Mouse (Mus musculus) neural tube, embryonic 14.5 days (tissue): ENCODE measurements around the gene Cep104. TPM values are rescaled to one million over a fixed set of nuclear protein-coding genes. Genes with fewer than 3 reads are reported as not detected.

Experiments used
- ATAC-seq: fragments of 200-750 bp; cut with Nextera tagmentation; 2 replicates; pipeline ENCODE4 v1.8.0; 2017; ENCODE audit warnings: low read depth, mild to moderate bottlenecking, moderate TSS enrichment, moderate library complexity
- H3K27ac ChIP-seq: fragments of 300-500 bp; sonication (generic); 2 replicates; pipeline ENCODE4 v1.5.1; 2014; ENCODE audit warnings: low read depth, mild to moderate bottlenecking, control low read depth, low read length, moderate library complexity, mixed read lengths
- H3K27me3 ChIP-seq: fragments of 300-500 bp; sonication (generic); 2 replicates; pipeline ENCODE4 v1.6.1; 2014; ENCODE audit warnings: low read length; ENCODE audit not compliant: control insufficient read depth, insufficient read depth
- H3K36me3 ChIP-seq: fragments of 300-500 bp; sonication (generic); 2 replicates; pipeline ENCODE4 v1.6.1; 2014; ENCODE audit warnings: low read length, mixed read lengths; ENCODE audit not compliant: control insufficient read depth, insufficient read depth
- H3K4me1 ChIP-seq: fragments of 300-500 bp; sonication (generic); 2 replicates; pipeline ENCODE4 v1.6.1; 2014; ENCODE audit warnings: low read length; ENCODE audit not compliant: control insufficient read depth, insufficient read depth
- H3K4me2 ChIP-seq: fragments of 300-500 bp; sonication (generic); 2 replicates; pipeline ENCODE4 v1.6.1; 2014; ENCODE audit warnings: mild to moderate bottlenecking, low read depth, low read length, control low read depth
- H3K4me3 ChIP-seq: fragments of 300-500 bp; sonication (generic); 2 replicates; pipeline ENCODE4 v1.5.1; 2014; ENCODE audit warnings: low read depth, low read length, control low read depth, mixed read lengths
- H3K9ac ChIP-seq: fragments of 300-500 bp; sonication (generic); replicated peaks from 2 replicates; pipeline ENCODE4 v1.6.1; 2014; ENCODE audit warnings: low read depth, mild to moderate bottlenecking, control low read depth, low read length, mixed read lengths
- H3K9me3 ChIP-seq: fragments of 300-500 bp; sonication (generic); 2 replicates; pipeline ENCODE4 v1.6.1; 2016; ENCODE audit warnings: low read length; ENCODE audit not compliant: control insufficient read depth
- WGBS: fragments of 180-500 bp; shearing (Covaris S2); extraction: QIAGEN DNeasy Blood & Tissue Kit; methylation state at CpG from one replicate; pipeline ENCODE4 v1.1.7; 2014; 5-methylcytosine and 5-hydroxymethylcytosine counted together
- polyA plus RNA-seq: library from polyadenylated mRNA; unstranded; fragments of >200 nt; fragmentation: Nextera tagmentation; extraction: Ambion mirVana; gene quantifications from 2 replicates; pipeline ENCODE4 v1.2.1, GENCODE M21; 2014

Cep104 gene
- polyA plus RNA-seq, 1 experiment from 2014 or later, result 18.4 TPM

DNA sequence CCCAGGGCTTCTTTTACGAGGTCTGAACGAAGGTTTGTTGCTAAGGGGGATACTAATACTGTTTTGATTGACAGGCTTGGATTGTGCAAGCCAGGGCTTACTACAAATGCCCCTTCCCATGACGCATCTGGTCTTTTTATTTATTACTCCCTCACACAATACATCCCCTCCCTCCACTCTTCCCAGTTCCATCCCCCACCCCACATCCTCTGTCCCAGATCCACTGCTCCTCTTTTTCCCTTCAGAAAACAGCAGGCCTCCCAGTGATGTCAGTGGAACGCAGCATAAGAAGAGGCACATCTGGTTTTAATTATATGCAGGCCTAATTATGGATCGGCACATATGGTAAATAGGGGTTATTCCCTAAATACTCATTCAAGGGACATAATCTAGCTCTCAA lies 23.3 kb upstream of the Cep104 start:
- peak overlapping the region; percentile 49; the same call in 1 of the 2 replicates for H3K27ac ChIP-seq
- WGBS, result 20% methylated on average over 5 of the region's 5 CpGs
- peak; percentile 54; the same call in 1 of the 2 replicates for ATAC-seq

DNA sequence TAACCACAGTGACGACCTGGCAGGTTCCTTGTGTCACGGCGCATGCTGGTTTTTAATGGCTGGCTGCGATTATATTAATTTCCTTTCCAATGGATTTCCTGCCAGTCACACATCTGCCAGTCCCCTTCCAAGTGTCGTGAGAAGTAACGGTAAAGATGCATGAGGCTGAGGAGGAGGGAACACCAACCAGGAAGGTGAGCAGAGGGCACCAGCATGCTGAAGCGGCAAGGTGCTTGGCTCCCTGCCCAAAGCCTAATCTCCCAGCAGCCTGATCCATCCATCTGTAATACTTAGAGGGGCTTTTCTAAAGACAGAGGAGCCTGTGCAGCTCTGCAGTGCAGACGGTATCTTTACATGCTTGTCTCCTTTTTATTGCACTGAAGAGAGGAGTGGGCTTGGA lies 19.3 kb upstream of the Cep104 start:
- Histone ChIP-seq H3K27ac (peak overlapping the region; percentile 22; the same call in 1 of the 2 replicates), H3K9me3 (no peaks in the 10 kb centered on the region)

More for the DNA sequence above, 23.3 kb upstream of the Cep104 start:
- Histone ChIP-seq H3K4me1 (peaks cover 11% of the 10 kb centered on the region; the same call in 1 of the 2 replicates), H3K9ac (no peak overlapping the region), H3K27me3 (no peaks in the 10 kb centered on the region), H3K4me2 (no peak overlapping the region), H3K36me3 (no peaks in the 10 kb centered on the region), H3K4me3 (no peak overlapping the region), H3K9me3 (no peaks in the 10 kb centered on the region)

GRCm38 (mm10) chr4:153956569-153957405 lies 18.2 kb upstream of the Cep104 start, which contains the start of gene A430005L14Rik:
Gene A430005L14Rik, plus strand, starts transcription at chr4:153957237.
- Histone ChIP-seq H3K4me1 (peaks cover 18% of the 10 kb centered on the region), H3K27me3 (no peaks in the 10 kb centered on the region), H3K36me3 (peaks cover 17% of the 10 kb centered on the region), H3K4me3 (peak within 1 kb of the TSS; percentile 69), H3K9me3 (no peaks in the 10 kb centered on the region), H3K27ac (peak within 1 kb of the TSS; percentile 79), H3K9ac (peak within 1 kb of the TSS; percentile 85), H3K4me2 (peak within 1 kb of the TSS; percentile 54)
- peak; percentile 95 for ATAC-seq
- WGBS, result 1% methylated on average over 56 of the region's 67 CpGs

More for the DNA sequence above, 19.3 kb upstream of the Cep104 start:
- Histone ChIP-seq H3K36me3 (peaks cover 12% of the 10 kb centered on the region), H3K4me2 (no peak overlapping the region), H3K4me3 (no peak overlapping the region), H3K4me1 (peaks cover 22% of the 10 kb centered on the region), H3K27me3 (no peaks in the 10 kb centered on the region), H3K9ac (no peak overlapping the region)
- no peak for ATAC-seq
- WGBS, result 71% methylated on average over 8 of the region's 8 CpGs

GRCm38 (mm10) chr4:153957444-153958250 lies 17.3 kb upstream of the Cep104 start:
- under 1% methylated on average over 33 of the region's 37 CpGs for WGBS
- peak overlapping the region; percentile 85 for H3K9ac ChIP-seq
- peak overlapping the region; percentile 69 for H3K4me3 ChIP-seq
- peaks cover 21% of the 10 kb centered on the region for H3K36me3 ChIP-seq
- no peaks in the 10 kb centered on the region for H3K27me3 ChIP-seq
- peak; percentile 70 for ATAC-seq
- H3K4me2 ChIP-seq, result peak overlapping the region; percentile 54
- no peaks in the 10 kb centered on the region for H3K9me3 ChIP-seq
- H3K27ac ChIP-seq, result peak overlapping the region; percentile 79
- peaks cover 18% of the 10 kb centered on the region for H3K4me1 ChIP-seq

- Histone ChIP-seq H3K36me3 (peaks cover 42% of the 10 kb centered on the region), H3K4me1 (peaks cover 11% of the 10 kb centered on the region), H3K4me2 (no peak overlapping the region), H3K4me3 (no peak overlapping the region), H3K27ac (no peak overlapping the region), H3K27me3 (no peaks in the 10 kb centered on the region), H3K9ac (no peak overlapping the region), H3K9me3 (no peaks in the 10 kb centered on the region)
- no peak for ATAC-seq
- WGBS, result 84% methylated on average over 7 of the region's 7 CpGs
Observed at GRCm38 (mm10) chr4:153962631-153963030, 12.4 kb upstream of the Cep104 start.

GRCm38 (mm10) chr4:153966651-153967050 lies 8.3 kb upstream of the Cep104 start:
- ATAC-seq, result no peak
- no peaks in the 10 kb centered on the region for H3K9me3 ChIP-seq
- no peaks in the 10 kb centered on the region for H3K27me3 ChIP-seq
- H3K4me3 ChIP-seq, result no peak overlapping the region
- H3K4me1 ChIP-seq, result no peaks in the 10 kb centered on the region
- no peak overlapping the region for H3K27ac ChIP-seq
- 88% methylated on average over 5 of the region's 5 CpGs for WGBS
- no peak overlapping the region for H3K9ac ChIP-seq
- no peak overlapping the region for H3K4me2 ChIP-seq
- peaks cover 45% of the 10 kb centered on the region for H3K36me3 ChIP-seq

GRCm38 (mm10) chr4:153967556-153967955 lies 7.4 kb upstream of the Cep104 start:
- Histone ChIP-seq H3K4me2 (no peak overlapping the region), H3K36me3 (peaks cover 41% of the 10 kb centered on the region), H3K27me3 (no peaks in the 10 kb centered on the region), H3K4me3 (no peak overlapping the region), H3K27ac (no peak overlapping the region), H3K4me1 (no peaks in the 10 kb centered on the region), H3K9me3 (no peaks in the 10 kb centered on the region), H3K9ac (no peak overlapping the region)
- no peak for ATAC-seq
- 87% methylated on average over 2 of the region's 2 CpGs for whole genome bisulfite sequencing

GRCm38 (mm10) chr4:153968063-153968462 lies 6.9 kb upstream of the Cep104 start:
- Histone ChIP-seq H3K9ac (no peak overlapping the region), H3K36me3 (peaks cover 41% of the 10 kb centered on the region), H3K27me3 (no peaks in the 10 kb centered on the region), H3K9me3 (no peaks in the 10 kb centered on the region), H3K4me1 (no peaks in the 10 kb centered on the region), H3K4me3 (no peak overlapping the region), H3K4me2 (no peak overlapping the region), H3K27ac (no peak overlapping the region)
- WGBS, result 80% methylated on average over 2 of the region's 2 CpGs
- no peak for ATAC-seq
